Comparison of ENCODE assay signal across 8 mouse cellular contexts in the genomic region with DNA sequence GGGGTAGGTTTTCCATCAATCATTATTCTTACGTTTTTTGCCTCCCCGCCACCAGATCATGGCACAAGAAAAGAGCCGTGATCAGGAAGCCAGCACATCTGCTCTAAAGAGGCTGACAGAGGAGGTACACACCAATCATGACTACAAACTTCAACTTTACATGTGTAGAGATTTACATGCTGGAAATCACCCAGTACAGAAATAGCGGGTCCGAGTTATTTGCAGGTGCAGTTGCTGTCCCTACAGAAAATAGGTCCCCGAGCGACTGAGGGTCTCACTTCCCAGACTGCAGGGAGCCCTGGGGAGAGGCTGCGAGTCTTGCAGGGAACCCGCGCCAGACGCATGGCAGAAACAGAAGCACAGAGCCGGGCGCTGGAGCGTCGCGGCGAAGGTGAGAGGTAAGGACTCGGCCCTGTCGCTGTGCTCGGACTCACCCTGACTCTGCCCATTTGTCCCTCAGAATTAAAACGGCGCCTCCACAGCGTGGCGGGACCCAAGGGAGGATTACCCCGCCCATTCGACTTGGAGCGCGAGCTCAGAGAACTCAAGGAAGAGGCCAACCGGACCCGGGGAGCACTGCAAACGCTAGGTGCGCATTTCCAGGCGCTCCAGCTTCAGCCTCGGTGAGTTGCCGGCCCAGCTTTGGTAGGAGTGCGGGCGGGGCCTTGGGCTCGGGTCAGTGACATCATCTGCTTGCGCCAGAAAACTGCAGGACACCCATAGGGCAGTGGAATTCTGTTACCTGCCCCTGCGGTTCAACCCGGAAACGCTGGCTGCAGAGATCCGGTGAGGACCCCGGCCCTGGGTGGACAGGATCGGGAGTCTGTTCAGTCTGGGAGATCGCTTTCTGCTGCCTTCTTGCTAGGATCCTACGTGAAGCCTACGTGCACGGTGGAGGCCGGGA. TPM values are rescaled to one million over a fixed set of nuclear protein-coding genes. Genes with fewer than 3 reads are reported as not detected.
DNase-seq lines count a peak whose midpoint lies in the region; ATAC-seq lines count a peak whose summit lies in the region.

No protein-coding gene starts in this region.

- H3K4me2 ChIP-seq in heart, embryonic 14.5 days (ENCODE audit: low read length) = peak overlapping the region; percentile 96
- peak overlapping the region; percentile 94 for H3K4me2 ChIP-seq in liver, embryonic 13.5 days
- peak overlapping the region; percentile 72 for H3K4me2 ChIP-seq in stomach, embryonic 16.5 days (ENCODE audit: low read depth, low read length)

- peak; percentile 89 for ATAC-seq in CD4-positive, CD25-positive, alpha-beta regulatory T cell, adult 4 months
- ATAC-seq in heart, embryonic 14.5 days (ENCODE audit: insufficient number of reproducible peaks, insufficient read depth, low FRiP score, low read depth) = peak; percentile 89
- peak; percentile 95 for ATAC-seq in liver, embryonic 13.5 days (ENCODE audit: low read depth)
- peak; percentile 98 for ATAC-seq in stomach, embryonic 16.5 days (ENCODE audit: insufficient read depth, low FRiP score)

- H3K27me3 ChIP-seq in heart, embryonic 14.5 days (ENCODE audit: control insufficient read depth, insufficient read depth, low read length) = no peaks in the 10 kb centered on the region
- no peaks in the 10 kb centered on the region for H3K27me3 ChIP-seq in liver, embryonic 13.5 days
- H3K27me3 ChIP-seq in stomach, embryonic 16.5 days (ENCODE audit: control insufficient read depth, insufficient read depth, low read length) = no peaks in the 10 kb centered on the region

- peak overlapping the region; percentile 81 to 87 for H3K27ac ChIP-seq in heart, embryonic 14.5 days (replicated peaks in 1 of 2; ENCODE audit: control insufficient read depth in 1 of 2, insufficient read depth in 1 of 2, low read depth in 2 of 2, low read length in 2 of 2)
- H3K27ac ChIP-seq in liver, embryonic 13.5 days = peak overlapping the region; percentile 76
- H3K27ac ChIP-seq in stomach, embryonic 16.5 days (ENCODE audit: low read length) = peak overlapping the region; percentile 89

- peak overlapping the region; percentile 82 for H3K9ac ChIP-seq in heart, embryonic 14.5 days (ENCODE audit: low read length)
- peak overlapping the region; percentile 81 for H3K9ac ChIP-seq in liver, embryonic 13.5 days
- H3K9ac ChIP-seq in stomach, embryonic 16.5 days (ENCODE audit: low read length) = peak overlapping the region; percentile 87

- H3K4me1 ChIP-seq in heart, embryonic 14.5 days (ENCODE audit: control insufficient read depth in 2 of 2, insufficient read depth in 2 of 2, low read length in 2 of 2) = peaks cover 4 to 18% of the 10 kb centered on the region in 2 experiments; a peak in 3 of 4 replicates
- peaks cover 26% of the 10 kb centered on the region for H3K4me1 ChIP-seq in liver, embryonic 13.5 days (replicated peaks)
- peaks cover 17% of the 10 kb centered on the region for H3K4me1 ChIP-seq in stomach, embryonic 16.5 days (ENCODE audit: control insufficient read depth, insufficient read depth, low read length)

- peak overlapping the region; percentile 61 to 69 for H3K4me3 ChIP-seq in heart, embryonic 14.5 days (ENCODE audit: control insufficient read depth in 1 of 2, insufficient read depth in 1 of 2, low read depth in 1 of 2, low read length in 2 of 2)
- peak overlapping the region; percentile 73 for H3K4me3 ChIP-seq in liver, embryonic 13.5 days (replicated peaks)
- peak overlapping the region; percentile 55 for H3K4me3 ChIP-seq in stomach, embryonic 16.5 days (replicated peaks; ENCODE audit: low read length)

- peak; percentile 63 for DNase-seq in c-Kit-negative CD71-positive TER-119-positive erythroid progenitor cells, embryonic 14.5 days (ENCODE audit: low read depth, low spot score)
- DNase-seq in fibroblast of lung, adult 2 months (ENCODE audit: low read depth) = peak; percentile 74
- DNase-seq in kidney, postnatal 14 days = peak; percentile 94
- DNase-seq in liver, embryonic 13.5 days = peak; percentile 85
- peak; percentile 88 for DNase-seq in neural tube, embryonic 10.5 days (ENCODE audit: extremely low spot score, low spot score)

- under 1% methylated on average over 50 of the region's 50 CpGs for WGBS in heart, embryonic 14.5 days
- under 1% methylated on average over 50 of the region's 50 CpGs for WGBS in liver, embryonic 13.5 days (ENCODE audit: insufficient replicate concordance)
- under 1% methylated on average over 50 of the region's 50 CpGs for WGBS in stomach, embryonic 16.5 days

- no peaks in the 10 kb centered on the region for H3K9me3 ChIP-seq in heart, embryonic 14.5 days (ENCODE audit: control insufficient read depth, low read length)
- H3K9me3 ChIP-seq in liver, embryonic 13.5 days (replicated peaks) = no peaks in the 10 kb centered on the region
- H3K9me3 ChIP-seq in stomach, embryonic 16.5 days (replicated peaks; ENCODE audit: control insufficient read depth, low read length) = no peaks in the 10 kb centered on the region; the same call in 1 of the 2 replicates

- H3K36me3 ChIP-seq in heart, embryonic 14.5 days (ENCODE audit: control insufficient read depth, insufficient read depth, low read length) = peaks cover 56% of the 10 kb centered on the region
- H3K36me3 ChIP-seq in liver, embryonic 13.5 days = peaks cover 46% of the 10 kb centered on the region
- H3K36me3 ChIP-seq in stomach, embryonic 16.5 days (ENCODE audit: control insufficient read depth, insufficient read depth, low read length) = peaks cover 16% of the 10 kb centered on the region

RNA-seq across cellular contexts. Expression of a gene that starts 0.8 kb away (rescaled TPM):
- polyA plus RNA-seq in CD4-positive, CD25-positive, alpha-beta regulatory T cell, adult 4 months (2017; shearing (Covaris generic)) = 10 to 100 TPM; 11.2 to 18.8 TPM
- 3.2 and 5.1 TPM in 2 replicates for polyA plus RNA-seq in heart, embryonic 14.5 days (2014; fragmentation: Nextera tagmentation; extraction: Ambion mirVana)
- 1.7 and 1.8 TPM in 2 replicates for polyA plus RNA-seq in liver, embryonic 13.5 days (2015; fragmentation: Nextera tagmentation; extraction: Ambion mirVana)
- polyA plus RNA-seq in stomach, embryonic 16.5 days (2015; fragmentation: Nextera tagmentation; extraction: Ambion mirVana) = 4.0 and 4.4 TPM in 2 replicates

RNA-seq across cellular contexts. Expression of a gene that starts 30.5 kb away (rescaled TPM):
- 10 to 100 TPM; 44.2 to 46.8 TPM for polyA plus RNA-seq in CD4-positive, CD25-positive, alpha-beta regulatory T cell, adult 4 months (2017; shearing (Covaris generic))
- 78.0 and 79.1 TPM in 2 replicates for polyA plus RNA-seq in heart, embryonic 14.5 days (2014; fragmentation: Nextera tagmentation; extraction: Ambion mirVana)
- polyA plus RNA-seq in liver, embryonic 13.5 days (2015; fragmentation: Nextera tagmentation; extraction: Ambion mirVana) = 83.0 and 104 TPM in 2 replicates
- 82.4 and 88.5 TPM in 2 replicates for polyA plus RNA-seq in stomach, embryonic 16.5 days (2015; fragmentation: Nextera tagmentation; extraction: Ambion mirVana)

RNA-seq across cellular contexts. Expression of a gene that starts 39.8 kb away (rescaled TPM):
- 100 to 1,000 TPM in 1 of 2 experiments, 10 to 100 TPM in 1; 90.2 to 101 TPM for polyA plus RNA-seq in CD4-positive, CD25-positive, alpha-beta regulatory T cell, adult 4 months (2017; shearing (Covaris generic))
- 38.3 and 39.9 TPM in 2 replicates for polyA plus RNA-seq in heart, embryonic 14.5 days (2014; fragmentation: Nextera tagmentation; extraction: Ambion mirVana)
- 12.8 and 18.4 TPM in 2 replicates for polyA plus RNA-seq in liver, embryonic 13.5 days (2015; fragmentation: Nextera tagmentation; extraction: Ambion mirVana)
- 32.2 and 32.6 TPM in 2 replicates for polyA plus RNA-seq in stomach, embryonic 16.5 days (2015; fragmentation: Nextera tagmentation; extraction: Ambion mirVana)

RNA-seq across cellular contexts. Expression of a gene that starts 41.5 kb away (rescaled TPM):
- polyA plus RNA-seq in CD4-positive, CD25-positive, alpha-beta regulatory T cell, adult 4 months (2017; shearing (Covaris generic)) = 10 to 100 TPM; 18.2 to 28.7 TPM
- 24.5 and 28.5 TPM in 2 replicates for polyA plus RNA-seq in heart, embryonic 14.5 days (2014; fragmentation: Nextera tagmentation; extraction: Ambion mirVana)
- 29.0 and 37.1 TPM in 2 replicates for polyA plus RNA-seq in liver, embryonic 13.5 days (2015; fragmentation: Nextera tagmentation; extraction: Ambion mirVana)
- 23.6 and 24.8 TPM in 2 replicates for polyA plus RNA-seq in stomach, embryonic 16.5 days (2015; fragmentation: Nextera tagmentation; extraction: Ambion mirVana)

RNA-seq across cellular contexts. Expression of a gene that starts 54.2 kb away (rescaled TPM):
- polyA plus RNA-seq in CD4-positive, CD25-positive, alpha-beta regulatory T cell, adult 4 months (2017; shearing (Covaris generic)) = 100 to 1,000 TPM; 296 to 324 TPM
- 620 and 648 TPM in 2 replicates for polyA plus RNA-seq in heart, embryonic 14.5 days (2014; fragmentation: Nextera tagmentation; extraction: Ambion mirVana)
- 273 and 281 TPM in 2 replicates for polyA plus RNA-seq in liver, embryonic 13.5 days (2015; fragmentation: Nextera tagmentation; extraction: Ambion mirVana)
- 784 and 808 TPM in 2 replicates for polyA plus RNA-seq in stomach, embryonic 16.5 days (2015; fragmentation: Nextera tagmentation; extraction: Ambion mirVana)

Comparison
In these comparisons a context has a peak if more than half of its experiments do, and no peak if none do; other contexts are left out.
1. Peak in every context shown above with its lines: DNase-seq, ATAC-seq, H3K4me3 ChIP-seq and H3K27ac ChIP-seq.